Mouse (Mus musculus): Measurements from ENCODE around the gene Fancd2os. TPM values are rescaled to one million over a fixed set of nuclear protein-coding genes. Genes with fewer than 3 reads are reported as not detected.

Gene Fancd2os
- polyA plus RNA-seq (2012; rRNA removed) = not detected in 2 replicates

GRCm38 (mm10) chr6:113600543-113601139 lies at the start of gene Fancd2os:
Gene Fancd2os, minus strand, starts transcription at chr6:113600715.

GRCm38 (mm10) chr6:113638302-113639040 lies 38.0 kb upstream of the Fancd2os start, which contains the start of gene Irak2:
Gene Irak2, plus strand, starts transcription at chr6:113638467.

GRCm38 (mm10) chr6:113623941-113624751 lies 23.6 kb upstream of the Fancd2os start, which contains the start of gene Vhl:
Gene Vhl, plus strand, starts transcription at chr6:113623959.

GRCm38 (mm10) chr6:113604432-113605223 lies 4.1 kb upstream of the Fancd2os start, which contains the start of gene Brk1:
Gene Brk1, plus strand, starts transcription at chr6:113604772.

Other genes with a start within 250 kb of the Fancd2os start
- 8.9 and 9.7 TPM in 2 replicates for gene Tada3, start 222.8 kb downstream of the Fancd2os start, polyA plus RNA-seq (2012; rRNA removed)
- 44.5 and 50.4 TPM in 2 replicates for gene Arpc4, start 222.6 kb downstream of the Fancd2os start, polyA plus RNA-seq (2012; rRNA removed)
- 2.1 and 3.1 TPM in 2 replicates for gene Ttll3, start 211.5 kb downstream of the Fancd2os start, polyA plus RNA-seq (2012; rRNA removed)
- gene Rpusd3, start 181.4 kb downstream of the Fancd2os start, polyA plus RNA-seq (2012; rRNA removed) = 19.9 and 20.2 TPM in 2 replicates
- gene Cidec, start 165.0 kb downstream of the Fancd2os start, polyA plus RNA-seq (2012; rRNA removed) = 0.21 and 0.44 TPM in 2 replicates
- 27.7 and 29.5 TPM in 2 replicates for gene Jagn1, start 158.1 kb downstream of the Fancd2os start, polyA plus RNA-seq (2012; rRNA removed)
- 0.34 and 0.35 TPM in 2 replicates for gene Il17re, start 142.2 kb downstream of the Fancd2os start, polyA plus RNA-seq (2012; rRNA removed)
- 12.2 and 12.6 TPM in 2 replicates for gene Il17rc, start 129.3 kb downstream of the Fancd2os start, polyA plus RNA-seq (2012; rRNA removed)
- 6.6 and 7.4 TPM in 2 replicates for gene Creld1, start 117.4 kb downstream of the Fancd2os start, polyA plus RNA-seq (2012; rRNA removed)
- 0.01 TPM in 1 of 2 replicates, not detected in the other for gene Prrt3, start 98.8 kb downstream of the Fancd2os start, polyA plus RNA-seq (2012; rRNA removed)
- 24.7 and 25.0 TPM in 2 replicates for gene Emc3, start 69.1 kb downstream of the Fancd2os start, polyA plus RNA-seq (2012; rRNA removed)
- gene Fancd2, start 69.0 kb downstream of the Fancd2os start, polyA plus RNA-seq (2012; rRNA removed) = 4.0 and 4.2 TPM in 2 replicates
- gene Brk1, start 4.1 kb upstream of the Fancd2os start, polyA plus RNA-seq (2012; rRNA removed) = 75.9 and 79.8 TPM in 2 replicates
- gene Vhl, start 23.2 kb upstream of the Fancd2os start, polyA plus RNA-seq (2012; rRNA removed) = 5.9 and 7.4 TPM in 2 replicates
- 21.6 and 22.6 TPM in 2 replicates for gene Irak2, start 37.8 kb upstream of the Fancd2os start, polyA plus RNA-seq (2012; rRNA removed)
- 10.8 and 11.6 TPM in 2 replicates for gene Tatdn2, start 96.3 kb upstream of the Fancd2os start, polyA plus RNA-seq (2012; rRNA removed)
- gene Ghrl, start 119.2 kb upstream of the Fancd2os start, polyA plus RNA-seq (2012; rRNA removed) = 0.20 TPM in 1 of 2 replicates, not detected in the other
- gene Sec13, start 140.0 kb upstream of the Fancd2os start, polyA plus RNA-seq (2012; rRNA removed) = 93.8 and 96.0 TPM in 2 replicates

Measured in liver, embryonic 18 days (tissue).